Mouse (Mus musculus) lung, adult 18-20 months (tissue): ENCODE measurements around the gene Samd10.

Experiments
- DNase-seq, 2 experiments: peaks; one replicate each; pipeline ENCODE4 v3.0.0; 2022; ENCODE audit warnings: mixed read lengths in 2 of 2

Gene Samd10

DNA sequence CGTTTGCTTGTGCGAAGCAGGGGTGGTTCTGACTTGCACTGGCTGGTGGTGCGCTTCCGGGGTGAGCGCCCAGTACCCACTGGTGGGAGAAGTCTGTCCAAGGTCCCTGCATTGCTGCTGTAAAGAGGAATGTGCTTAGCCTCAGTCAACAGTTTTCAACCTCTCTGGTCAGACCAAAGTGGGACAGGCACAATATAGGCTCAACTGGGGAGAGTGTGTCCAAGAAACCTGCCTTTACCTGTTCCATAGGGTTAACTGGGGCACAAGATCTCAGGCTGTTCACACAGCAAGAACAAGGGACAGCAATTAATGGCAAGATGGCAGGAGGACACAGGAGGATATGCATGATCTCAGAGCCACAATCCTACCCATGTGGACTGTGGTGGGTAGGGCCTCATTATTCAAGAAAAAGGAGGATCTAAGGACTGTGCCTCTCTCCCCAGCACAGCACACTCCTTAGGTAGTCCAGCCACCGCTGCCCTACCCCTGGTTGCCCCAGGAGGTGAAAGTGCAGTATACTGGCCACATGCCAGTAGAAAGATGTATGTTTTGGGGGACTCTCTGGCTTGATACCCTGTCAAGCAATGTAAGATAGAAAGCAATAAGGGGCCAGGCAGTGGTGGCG, 24.0 kb downstream of the Samd10 start:
- DNase-seq = no peak

DNA sequence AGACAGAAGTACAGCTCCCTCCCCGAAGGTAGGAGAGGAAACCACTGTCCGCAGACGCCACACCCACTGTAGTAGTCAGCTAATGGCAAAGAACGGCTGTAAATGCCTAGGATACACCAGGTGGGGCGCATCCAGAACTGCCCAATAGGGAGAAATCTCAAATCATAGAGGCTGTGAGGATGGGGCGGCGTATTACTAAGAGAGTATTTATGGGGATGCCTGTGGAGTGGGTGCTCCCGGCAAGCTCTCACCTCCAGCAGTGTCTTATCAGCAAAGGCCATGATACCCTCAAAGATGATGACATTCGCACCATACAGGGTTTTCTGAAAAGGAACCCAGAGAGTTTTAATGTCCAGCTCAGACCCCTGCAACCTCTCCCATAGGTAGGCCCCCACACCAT, 25.1 kb downstream of the Samd10 start:
- DNase-seq = no peak

DNA sequence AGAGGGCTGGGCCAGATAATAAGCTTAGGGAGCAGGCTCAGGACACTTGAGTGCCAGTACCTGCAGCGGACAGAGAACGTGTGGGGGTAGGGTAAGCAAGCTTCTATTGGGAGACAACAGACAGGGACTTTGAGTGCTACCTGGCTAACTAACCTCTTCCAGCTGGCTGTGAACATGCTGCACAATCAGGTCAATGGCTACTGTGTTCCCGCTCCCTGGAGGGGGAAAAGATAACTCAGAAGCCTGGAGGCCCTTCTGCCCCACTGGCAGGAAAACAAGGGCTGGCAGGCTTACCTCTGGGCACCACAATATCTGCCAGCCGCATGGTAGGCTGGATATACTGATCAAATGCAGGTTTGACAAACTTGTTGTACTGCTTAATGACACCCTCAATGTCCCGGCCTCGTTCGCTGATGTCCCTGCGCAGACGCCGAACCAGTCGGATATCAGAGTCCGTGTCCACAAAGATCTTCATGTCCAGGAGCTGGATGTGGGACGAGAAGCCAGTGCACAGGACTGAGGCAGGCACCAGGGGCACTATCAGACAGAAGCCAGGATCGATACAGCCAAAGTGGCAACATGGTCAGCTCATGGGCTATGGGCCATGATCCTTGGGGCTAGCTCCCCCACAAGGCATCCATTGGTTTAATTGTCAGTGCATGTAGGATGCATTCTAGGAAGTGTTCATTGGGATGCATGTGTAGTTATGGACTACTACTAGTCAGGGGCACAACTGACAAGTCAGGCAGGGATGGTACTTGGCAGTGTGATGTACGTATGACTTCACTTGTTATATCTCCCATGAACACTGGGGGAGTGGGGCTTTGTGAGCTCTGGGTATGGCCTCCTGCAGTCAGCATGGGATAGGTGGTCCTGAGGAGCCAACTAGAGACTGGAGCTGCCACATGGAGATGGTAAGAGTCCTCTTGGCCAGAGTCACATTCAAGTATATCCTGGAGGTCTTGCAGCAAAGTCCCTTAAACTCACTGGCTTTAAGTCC, 25.8 kb downstream of the Samd10 start:
- no peak for DNase-seq

DNA sequence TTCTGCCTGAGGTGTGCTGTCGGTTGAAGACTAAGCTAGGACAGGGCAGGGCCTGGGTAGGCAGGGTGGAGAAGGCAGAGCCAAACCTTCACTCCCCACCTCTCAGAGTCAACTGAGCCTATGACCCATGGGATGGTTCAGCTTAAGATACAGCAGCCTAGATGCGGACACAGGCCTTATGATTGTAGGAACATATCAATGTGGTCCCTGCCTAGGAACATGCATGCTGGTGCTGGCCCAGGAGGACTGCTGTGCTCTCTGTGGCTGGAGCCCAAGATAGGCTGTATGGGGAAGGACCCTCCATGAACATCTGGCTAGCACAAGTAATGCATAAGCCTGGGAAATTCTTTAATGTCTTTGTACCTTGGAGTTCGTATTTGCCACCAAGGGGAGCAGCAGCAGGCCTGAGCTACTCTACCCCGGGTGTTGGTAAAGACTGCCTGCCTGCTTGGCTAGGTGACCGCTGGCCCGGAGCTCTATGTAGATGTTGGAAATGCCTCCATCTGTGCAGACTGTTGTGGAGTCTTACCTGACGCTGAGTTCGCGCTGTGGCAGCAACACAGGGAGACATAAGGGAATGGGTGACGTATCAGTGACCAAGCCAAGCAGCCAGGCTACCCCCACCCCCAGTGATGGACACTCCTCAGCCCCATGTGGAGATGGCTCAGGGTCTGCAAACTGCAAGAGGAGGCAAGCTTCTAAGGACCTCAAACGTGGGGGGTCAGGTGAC, 26.9 kb downstream of the Samd10 start:
- no peak for DNase-seq

DNA sequence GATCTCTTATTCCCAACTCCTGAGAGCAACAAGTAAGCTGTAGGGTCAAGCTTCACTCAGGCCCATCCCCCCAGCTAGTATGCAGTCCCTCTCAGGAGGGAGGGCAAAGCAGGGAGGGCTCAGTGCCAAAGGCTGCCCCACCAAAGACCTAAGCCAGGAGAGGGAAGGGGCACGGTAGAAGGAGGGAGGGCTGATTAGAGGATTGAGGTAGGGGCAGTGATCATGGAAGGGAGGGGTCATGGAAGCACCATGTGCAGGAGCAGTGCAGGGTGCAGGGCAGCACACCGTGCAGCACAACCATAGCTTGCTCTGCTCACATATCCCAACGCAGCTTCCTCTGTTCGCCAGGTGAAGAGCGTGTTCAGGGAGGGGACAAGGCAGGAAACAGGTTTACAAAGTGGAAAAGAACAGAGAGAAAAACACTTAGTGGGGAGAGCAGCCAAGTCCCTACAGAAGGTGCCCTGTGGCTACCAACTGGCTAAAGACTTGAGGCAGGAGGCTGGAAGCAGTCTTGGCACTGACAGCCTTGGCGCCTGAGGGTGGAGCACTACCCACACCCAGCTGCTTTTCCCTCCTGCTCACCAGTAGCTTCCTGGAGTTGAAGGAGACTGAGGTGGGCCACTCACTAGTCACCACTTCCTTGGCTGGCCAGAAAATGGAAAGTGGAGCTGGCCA, 28.0 kb downstream of the Samd10 start:
- no peak for DNase-seq

DNA sequence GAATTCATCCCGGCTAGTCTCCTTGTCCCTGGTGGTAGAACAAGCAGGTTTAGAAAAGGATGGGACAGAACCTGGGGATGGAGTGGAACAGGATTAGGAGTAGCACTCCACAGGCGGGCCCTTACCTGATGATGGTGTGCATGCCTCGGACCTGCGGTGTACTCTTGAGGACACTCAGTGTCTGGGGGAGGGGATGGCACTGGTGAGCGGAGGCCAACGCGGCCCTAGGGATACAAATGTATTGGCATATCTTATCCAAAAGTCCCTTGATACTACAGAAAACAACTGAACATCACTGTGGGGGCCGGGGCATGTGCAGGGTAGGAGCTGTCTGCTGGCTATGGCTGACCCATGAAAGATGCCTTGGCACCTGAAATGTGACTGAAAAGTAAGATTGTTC, 28.6 kb downstream of the Samd10 start:
- no peak for DNase-seq

DNA sequence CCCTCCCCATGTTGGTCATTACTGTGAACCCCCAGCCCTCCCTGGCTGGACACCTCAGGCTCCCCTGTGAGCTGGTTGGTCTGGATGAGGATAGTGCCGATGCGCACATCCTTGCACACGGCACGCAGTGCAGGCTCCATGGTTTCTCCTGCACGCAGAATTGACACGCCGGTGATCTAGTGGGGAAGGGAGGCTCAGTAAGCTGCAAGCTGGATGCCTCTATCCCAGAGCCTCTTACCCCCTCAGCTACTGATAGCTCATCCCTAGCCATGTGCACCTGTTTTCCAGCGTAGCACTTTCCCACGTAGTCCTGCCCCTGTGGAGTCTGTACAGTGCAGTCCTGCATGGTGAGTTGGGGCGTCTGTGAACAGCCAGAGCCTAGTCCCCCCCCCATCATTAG, 29.2 kb downstream of the Samd10 start:
- no peak for DNase-seq

GRCm38 (mm10) chr2:181568272-181569008, 30.6 kb downstream of the Samd10 start:
- DNase-seq = peak; percentile 47 to 51

DNA sequence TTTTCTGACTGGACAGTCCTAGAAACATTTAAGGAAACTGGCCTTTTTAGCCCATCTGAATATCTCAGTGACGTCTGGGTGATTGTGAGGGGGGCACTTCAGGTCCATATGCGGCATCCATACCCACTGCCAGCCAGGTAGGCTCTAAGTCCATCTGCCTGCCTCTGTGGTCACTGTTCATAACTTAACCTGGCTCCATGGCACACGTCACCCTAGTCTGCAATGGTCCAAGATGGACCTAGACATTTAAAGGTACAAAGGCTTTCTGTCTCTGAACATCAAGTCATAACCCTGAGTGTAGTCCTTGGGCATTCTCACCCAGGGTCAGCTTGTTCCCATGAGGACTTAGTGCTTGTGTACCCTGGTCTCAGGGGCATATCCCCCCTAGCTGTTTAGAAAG, 31.7 kb downstream of the Samd10 start:
- DNase-seq = no peak

DNA sequence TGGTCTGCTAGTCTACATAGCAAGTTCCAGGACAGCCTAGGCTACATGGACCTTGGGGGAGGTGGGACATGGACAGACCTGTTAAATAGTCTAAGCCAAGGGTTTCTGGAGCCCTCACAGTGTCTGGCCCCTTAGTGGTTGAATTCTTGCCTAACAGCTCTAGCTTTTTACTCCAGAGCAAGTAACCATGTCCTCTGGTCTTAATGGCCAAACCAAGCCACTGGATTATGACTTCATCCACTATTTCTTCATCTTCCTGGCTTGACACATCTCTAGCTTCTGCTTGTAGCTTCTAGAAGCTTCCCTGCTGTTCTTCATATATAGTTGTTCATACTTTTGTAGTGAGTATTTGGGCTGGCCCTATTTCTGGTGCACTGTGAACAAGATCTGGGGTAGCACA, 45.2 kb downstream of the Samd10 start:
- no peak for DNase-seq

GRCm38 (mm10) chr2:181550233-181550632, 48.8 kb downstream of the Samd10 start:
- no peak for DNase-seq

- DNase-seq = no peak
These were observed 50.3 kb downstream of the Samd10 start for GRCm38 (mm10) chr2:181548682-181549081.

DNA sequence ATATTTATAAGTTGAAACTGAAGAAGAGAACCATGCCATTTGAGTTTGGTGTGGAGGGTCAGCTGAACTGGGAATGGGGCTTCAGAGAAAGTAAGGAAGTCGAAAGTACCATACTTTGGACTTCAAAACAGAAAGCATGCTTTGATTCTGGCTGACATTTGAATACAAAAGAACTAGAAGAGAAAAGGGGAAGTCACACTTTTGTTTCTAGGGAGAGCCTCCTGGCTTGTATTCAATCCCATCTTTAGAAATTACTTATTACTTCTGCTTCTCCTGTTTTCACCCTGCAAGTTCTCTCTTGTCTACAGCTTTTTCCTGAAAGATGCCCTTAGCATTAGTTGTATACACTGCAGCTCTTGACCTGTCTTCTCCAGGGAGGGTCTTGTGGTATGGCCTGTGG, 50.8 kb downstream of the Samd10 start:
- DNase-seq = no peak

DNA sequence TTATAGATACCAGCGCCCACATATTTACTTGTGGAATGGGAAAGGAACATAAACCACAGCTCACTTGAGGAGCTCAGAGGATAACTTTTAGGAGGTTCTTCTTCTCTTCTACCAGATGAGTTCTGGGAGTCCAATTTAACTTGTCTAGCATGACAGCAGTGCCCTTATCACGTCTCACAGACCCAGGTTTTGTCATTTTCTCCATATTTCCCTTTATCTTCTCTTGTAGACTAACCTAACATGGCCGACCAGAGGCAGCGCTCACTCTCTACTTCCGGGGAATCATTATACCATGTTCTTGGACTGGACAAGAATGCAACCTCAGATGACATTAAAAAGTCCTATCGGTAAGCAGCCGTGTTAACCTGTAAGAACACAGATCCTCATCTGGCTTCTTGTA, 52.9 kb downstream of the Samd10 start:
- DNase-seq = no peak
